Mouse (Mus musculus) forebrain, embryonic 15.5 days (tissue): ENCODE results near the gene Rab3il1. TPM values are rescaled to one million over a fixed set of nuclear protein-coding genes. Genes with fewer than 3 reads are reported as not detected.

Source experiments
- ATAC-seq: fragments of 200-750 bp; cut with Nextera tagmentation; replicated peaks from 2 replicates; pipeline ENCODE4 v1.8.0; 2017; ENCODE audit warnings: mild to moderate bottlenecking, moderate TSS enrichment, moderate library complexity
- H3K27ac ChIP-seq: fragments of 300-500 bp; sonication (generic); replicated peaks from 2 replicates; pipeline ENCODE4 v1.5.1; 2015; ENCODE audit warnings: mild to moderate bottlenecking, inconsistent platforms
- H3K27me3 ChIP-seq: fragments of 300-500 bp; sonication (generic); 2 replicates; pipeline ENCODE4 v1.6.1; 2015; ENCODE audit warnings: inconsistent platforms
- H3K36me3 ChIP-seq: fragments of 300-500 bp; sonication (generic); 2 replicates; pipeline ENCODE4 v1.6.1; 2015; ENCODE audit warnings: mild to moderate bottlenecking, inconsistent platforms
- H3K4me1 ChIP-seq: fragments of 300-500 bp; sonication (generic); 2 replicates; pipeline ENCODE4 v1.6.1; 2015; ENCODE audit warnings: inconsistent platforms
- H3K4me2 ChIP-seq: fragments of 300-500 bp; sonication (generic); replicated peaks from 2 replicates; pipeline ENCODE4 v1.6.1; 2015; ENCODE audit warnings: mild to moderate bottlenecking, inconsistent platforms
- H3K4me3 ChIP-seq: fragments of 300-500 bp; sonication (generic); 2 replicates; pipeline ENCODE4 v1.5.1; 2015; ENCODE audit warnings: mild to moderate bottlenecking, inconsistent platforms
- H3K9ac ChIP-seq: fragments of 300-500 bp; sonication (generic); replicated peaks from 2 replicates; pipeline ENCODE4 v1.6.1; 2015; ENCODE audit warnings: mild to moderate bottlenecking, inconsistent platforms
- H3K9me3 ChIP-seq: fragments of 300-500 bp; sonication (generic); 2 replicates; pipeline ENCODE4 v1.6.1; 2016; ENCODE audit warnings: inconsistent platforms
- WGBS: fragments of 180-500 bp; shearing (Covaris S2); methylation state at CpG from one replicate; pipeline ENCODE4 v1.1.7; 2015; ENCODE audit warnings: mixed read lengths; 5-methylcytosine and 5-hydroxymethylcytosine counted together
- polyA plus RNA-seq: library from polyadenylated mRNA; unstranded; fragments of >200 nt; fragmentation: Nextera tagmentation; extraction: Ambion mirVana; gene quantifications from 2 replicates; pipeline ENCODE4 v1.2.1, GENCODE M21; 2015

The Rab3il1 gene
- polyA plus RNA-seq, 1 experiment from 2014 or later: 17.9 TPM

DNA sequence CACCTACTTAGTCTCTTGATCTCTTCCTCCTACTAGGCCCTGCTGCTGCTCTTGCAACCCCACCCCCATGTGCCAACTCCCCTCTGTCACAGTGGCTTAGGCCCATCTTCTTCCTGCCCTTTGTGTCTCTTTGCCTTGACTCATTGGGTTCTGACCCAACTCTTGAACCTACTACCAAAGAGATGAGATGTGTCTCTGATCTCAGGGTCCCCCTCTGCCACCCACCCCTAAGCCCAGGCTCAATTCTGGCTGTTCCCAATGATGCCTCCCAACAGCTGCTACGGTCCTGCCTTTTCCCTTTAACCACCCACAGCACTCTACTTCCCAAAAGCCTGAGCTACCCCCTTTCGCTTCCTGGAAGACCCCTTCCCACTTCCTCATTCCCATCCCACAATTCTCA is 20.5 kb downstream of the Rab3il1 start:
- Histone ChIP-seq H3K36me3 (no peaks in the 10 kb centered on the region), H3K4me3 (no peak overlapping the region), H3K9ac (no peak overlapping the region), H3K4me1 (peaks cover 30% of the 10 kb centered on the region), H3K4me2 (no peak overlapping the region), H3K27ac (no peak overlapping the region), H3K27me3 (no peaks in the 10 kb centered on the region), H3K9me3 (no peaks in the 10 kb centered on the region)
- 88% methylated on average over 2 of the region's 2 CpGs for WGBS
- ATAC-seq: no peak

DNA sequence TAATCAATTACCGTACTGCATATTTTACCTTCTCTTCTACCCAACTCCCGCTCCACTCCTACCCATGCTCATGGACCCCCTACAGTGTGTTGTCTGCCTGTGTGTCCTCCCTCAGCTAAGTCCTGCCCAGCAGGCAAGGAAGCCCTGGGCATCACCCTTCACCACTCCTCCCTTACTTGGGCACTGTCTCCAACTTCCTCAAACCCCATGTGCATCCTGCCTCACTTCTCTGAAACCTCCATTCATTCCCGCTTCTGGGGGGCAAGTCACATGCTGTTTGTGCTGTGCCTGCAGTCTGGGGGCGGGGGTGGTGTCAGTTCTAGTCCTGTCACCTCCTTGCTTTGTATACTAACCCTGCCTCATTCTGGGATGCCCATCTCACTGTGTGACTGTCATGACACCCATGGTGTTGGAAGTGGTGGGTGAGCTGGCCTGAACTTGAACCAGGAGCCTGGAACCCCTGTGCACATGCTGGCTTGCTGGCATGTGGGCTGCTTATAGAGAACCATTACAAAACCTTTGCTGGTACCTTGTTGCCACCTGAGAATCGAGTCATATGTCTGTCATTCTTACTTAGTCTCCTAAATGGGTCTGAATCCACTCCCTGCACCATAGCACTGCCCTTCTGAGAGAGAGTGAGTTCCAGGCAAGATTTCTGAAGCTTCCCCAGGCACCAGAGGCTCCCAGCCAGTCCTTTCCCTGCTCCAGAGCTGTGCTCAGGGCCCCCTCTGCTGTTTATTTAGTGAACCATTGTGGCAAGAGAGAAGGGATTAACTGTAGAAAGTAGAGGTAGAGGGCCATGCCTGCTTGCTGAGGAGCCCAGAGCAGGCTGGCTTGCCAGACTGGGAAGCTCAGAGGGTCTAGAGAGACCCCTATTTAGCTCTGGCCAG is 21.2 kb downstream of the Rab3il1 start:
- WGBS: 68% methylated on average over 5 of the region's 5 CpGs
- peaks cover 27% of the 10 kb centered on the region for H3K4me1 ChIP-seq
- H3K9ac ChIP-seq: no peak overlapping the region
- H3K9me3 ChIP-seq: no peaks in the 10 kb centered on the region
- H3K36me3 ChIP-seq: no peaks in the 10 kb centered on the region
- no peak for ATAC-seq
- H3K27me3 ChIP-seq: no peaks in the 10 kb centered on the region
- no peak overlapping the region; the same call in 1 of the 2 replicates for H3K27ac ChIP-seq
- no peak overlapping the region for H3K4me3 ChIP-seq
- no peak overlapping the region for H3K4me2 ChIP-seq

DNA sequence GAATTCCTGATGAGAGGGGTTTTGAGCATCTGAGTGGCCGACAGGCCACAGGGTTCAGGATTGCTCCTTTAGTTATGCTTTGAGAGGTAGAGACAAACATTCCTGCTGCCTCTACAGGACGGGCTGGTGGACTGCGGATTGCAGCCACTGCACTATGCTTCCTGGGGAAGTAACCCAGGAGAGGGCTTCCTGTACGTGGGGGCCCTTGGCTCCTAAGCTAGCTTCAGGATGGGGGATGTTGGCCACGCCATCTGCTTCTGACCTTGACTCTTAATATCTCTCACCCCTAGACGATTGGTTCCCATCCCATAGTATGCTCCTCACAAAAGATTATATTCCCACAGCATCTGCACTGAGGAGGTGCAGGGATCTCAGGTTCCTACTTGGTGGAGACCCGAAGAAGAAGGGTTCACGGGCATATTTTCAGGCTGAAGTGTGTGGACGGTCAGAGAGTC is 21.9 kb downstream of the Rab3il1 start:
- Histone ChIP-seq H3K4me1 (peaks cover 20% of the 10 kb centered on the region), H3K27ac (no peak overlapping the region), H3K9ac (no peak overlapping the region), H3K4me2 (no peak overlapping the region), H3K27me3 (no peaks in the 10 kb centered on the region), H3K4me3 (no peak overlapping the region), H3K9me3 (no peaks in the 10 kb centered on the region), H3K36me3 (no peaks in the 10 kb centered on the region)
- 73% methylated on average over 9 of the region's 9 CpGs for WGBS
- no peak for ATAC-seq

DNA sequence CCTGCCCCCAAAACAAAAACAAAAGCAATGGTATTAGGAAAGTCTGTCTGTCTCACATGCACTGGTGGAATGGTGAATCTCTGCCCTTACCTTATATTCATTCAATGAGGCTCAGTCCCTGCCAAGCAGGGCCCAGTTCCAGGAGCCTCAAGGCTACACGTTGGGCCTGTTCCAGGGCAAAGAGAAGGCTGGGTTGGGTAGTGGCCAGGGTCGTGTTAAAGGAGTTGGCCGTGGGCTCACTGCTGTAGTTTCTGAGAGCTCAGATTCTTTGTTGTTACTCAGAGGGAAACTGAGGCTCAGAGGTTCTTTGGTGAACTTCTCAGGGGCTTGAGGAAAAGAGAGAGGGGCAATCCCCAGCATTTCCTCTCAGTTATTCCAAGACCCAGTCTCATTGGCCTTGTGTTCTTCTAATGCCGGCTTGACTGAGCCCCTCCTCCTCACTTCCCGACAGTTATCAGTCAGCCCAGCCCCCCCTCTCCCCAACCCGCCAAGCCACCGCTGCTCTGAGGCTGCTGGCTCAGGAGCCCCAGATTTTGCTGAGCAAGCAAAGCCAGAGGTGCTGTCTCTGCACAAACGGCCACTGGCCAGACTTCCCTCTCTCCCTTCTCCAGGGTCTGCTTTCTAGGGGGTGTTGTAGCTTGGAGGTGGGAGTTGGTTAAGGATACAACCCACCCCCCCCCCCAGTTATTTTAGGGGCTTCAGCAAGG is 23.9 kb downstream of the Rab3il1 start:
- no peaks in the 10 kb centered on the region for H3K36me3 ChIP-seq
- no peak overlapping the region for H3K9ac ChIP-seq
- no peak overlapping the region for H3K4me2 ChIP-seq
- H3K27ac ChIP-seq: peak overlapping the region; percentile 40
- 21% methylated on average over 8 of the region's 8 CpGs for WGBS
- no peaks in the 10 kb centered on the region for H3K27me3 ChIP-seq
- peaks cover 9% of the 10 kb centered on the region for H3K4me1 ChIP-seq
- peak; percentile 48 for ATAC-seq
- H3K9me3 ChIP-seq: no peaks in the 10 kb centered on the region
- no peak overlapping the region for H3K4me3 ChIP-seq

DNA sequence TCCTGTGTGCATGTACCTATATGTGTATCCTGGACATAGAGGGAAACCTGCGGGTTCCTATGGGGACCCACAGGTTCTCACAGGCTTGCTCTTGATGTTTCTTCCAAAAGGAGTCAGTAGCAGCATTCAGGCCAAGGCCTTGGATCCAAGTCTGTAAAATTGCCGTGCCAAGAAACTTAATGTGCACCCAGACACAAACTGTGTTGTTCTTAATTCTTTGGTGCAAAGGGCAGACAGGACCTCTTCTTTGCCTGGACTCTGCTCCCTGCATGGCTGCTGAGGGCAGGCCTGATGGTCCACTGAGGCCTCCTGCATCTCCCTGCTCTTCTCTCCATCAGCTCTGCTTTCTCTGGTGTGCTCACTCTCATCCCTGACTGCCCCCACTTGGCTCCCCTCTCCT is 28.3 kb downstream of the Rab3il1 start:
- peaks cover 12% of the 10 kb centered on the region for H3K4me1 ChIP-seq
- no peak overlapping the region for H3K4me3 ChIP-seq
- WGBS: 80% methylated on average over 2 of the region's 2 CpGs
- ATAC-seq: no peak
- H3K9ac ChIP-seq: no peak overlapping the region
- no peak overlapping the region for H3K4me2 ChIP-seq
- H3K9me3 ChIP-seq: no peaks in the 10 kb centered on the region
- H3K36me3 ChIP-seq: no peaks in the 10 kb centered on the region
- H3K27me3 ChIP-seq: no peaks in the 10 kb centered on the region
- H3K27ac ChIP-seq: no peak overlapping the region

DNA sequence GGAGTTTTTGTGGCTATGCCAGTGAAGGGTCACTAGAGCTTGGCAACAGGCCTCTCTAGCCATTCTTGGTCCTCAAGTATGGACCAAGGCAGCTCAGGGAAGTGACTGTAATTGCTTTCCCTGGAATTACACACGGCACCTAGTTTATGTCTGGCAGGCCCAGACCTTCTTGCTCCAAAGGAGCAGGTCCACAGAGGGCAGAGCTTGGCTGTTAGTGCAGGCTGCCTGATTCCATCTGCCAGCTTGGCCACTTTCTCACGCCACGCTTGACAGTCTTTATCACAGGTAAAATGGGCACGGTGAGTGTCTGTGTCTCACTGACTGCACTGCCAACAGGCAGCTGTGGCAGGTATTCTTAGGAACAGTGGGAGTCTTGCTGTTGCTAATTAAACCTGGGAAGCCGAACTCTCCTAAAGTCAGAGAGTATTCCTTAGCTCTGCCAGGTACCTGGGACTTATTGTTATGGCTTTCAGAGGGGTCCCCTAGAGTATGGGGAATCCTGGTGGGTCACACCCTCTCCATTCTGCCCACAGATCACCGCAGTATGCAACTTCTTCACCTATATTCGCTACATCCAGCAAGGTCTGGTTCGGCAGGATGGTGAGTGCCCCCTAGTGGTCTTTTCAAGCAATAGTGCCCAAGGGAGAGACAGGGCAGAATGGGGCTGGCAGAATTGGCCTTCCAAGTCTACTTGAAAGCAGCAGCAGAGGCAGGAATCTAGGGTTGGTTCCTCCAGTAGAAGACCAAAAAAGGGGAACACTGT is 31.9 kb downstream of the Rab3il1 start:
- Histone ChIP-seq H3K27me3 (no peaks in the 10 kb centered on the region), H3K4me2 (no peak overlapping the region), H3K4me1 (peaks cover 3% of the 10 kb centered on the region; the same call in 1 of the 2 replicates), H3K4me3 (no peak overlapping the region), H3K9me3 (no peaks in the 10 kb centered on the region), H3K36me3 (no peaks in the 10 kb centered on the region), H3K9ac (no peak overlapping the region), H3K27ac (no peak overlapping the region)
- WGBS: 29% methylated on average over 8 of the region's 8 CpGs
- ATAC-seq: peak; percentile 44

GRCm38 (mm10) chr19:10034356-10034755 is 32.9 kb downstream of the Rab3il1 start:
- Histone ChIP-seq H3K36me3 (no peaks in the 10 kb centered on the region), H3K9ac (no peak overlapping the region), H3K4me1 (peaks cover 9% of the 10 kb centered on the region), H3K9me3 (no peaks in the 10 kb centered on the region), H3K27ac (no peak overlapping the region), H3K4me2 (no peak overlapping the region), H3K4me3 (no peak overlapping the region), H3K27me3 (no peaks in the 10 kb centered on the region)
- ATAC-seq: no peak
- WGBS: 84% methylated on average over 5 of the region's 5 CpGs

GRCm38 (mm10) chr19:10034785-10035447 is 33.4 kb downstream of the Rab3il1 start:
- Histone ChIP-seq H3K9me3 (no peaks in the 10 kb centered on the region), H3K36me3 (no peaks in the 10 kb centered on the region), H3K27ac (no peak overlapping the region), H3K4me1 (peaks cover 9% of the 10 kb centered on the region), H3K4me3 (no peak overlapping the region), H3K9ac (no peak overlapping the region), H3K27me3 (no peaks in the 10 kb centered on the region), H3K4me2 (no peak overlapping the region)
- 54% methylated on average over 8 of the region's 8 CpGs for WGBS
- ATAC-seq: peak; percentile 74

GRCm38 (mm10) chr19:10037534-10037933 is 36.1 kb downstream of the Rab3il1 start:
- Histone ChIP-seq H3K36me3 (no peaks in the 10 kb centered on the region), H3K9ac (no peak overlapping the region), H3K27ac (no peak overlapping the region), H3K4me3 (no peak overlapping the region), H3K27me3 (no peaks in the 10 kb centered on the region), H3K4me1 (peaks cover 22% of the 10 kb centered on the region), H3K9me3 (no peaks in the 10 kb centered on the region), H3K4me2 (no peak overlapping the region)
- 70% methylated on average over 2 of the region's 2 CpGs for WGBS
- no peak for ATAC-seq

- 82% methylated on average over 3 of the region's 3 CpGs for WGBS
- no peaks in the 10 kb centered on the region for H3K27me3 ChIP-seq
- ATAC-seq: no peak
- H3K9ac ChIP-seq: no peak overlapping the region
- H3K4me2 ChIP-seq: no peak overlapping the region
- peaks cover 21% of the 10 kb centered on the region for H3K4me1 ChIP-seq
- H3K4me3 ChIP-seq: no peak overlapping the region
- no peak overlapping the region for H3K27ac ChIP-seq
- H3K36me3 ChIP-seq: no peaks in the 10 kb centered on the region
- H3K9me3 ChIP-seq: no peaks in the 10 kb centered on the region
Measured at GRCm38 (mm10) chr19:10038364-10038763, 36.9 kb downstream of the Rab3il1 start.

DNA sequence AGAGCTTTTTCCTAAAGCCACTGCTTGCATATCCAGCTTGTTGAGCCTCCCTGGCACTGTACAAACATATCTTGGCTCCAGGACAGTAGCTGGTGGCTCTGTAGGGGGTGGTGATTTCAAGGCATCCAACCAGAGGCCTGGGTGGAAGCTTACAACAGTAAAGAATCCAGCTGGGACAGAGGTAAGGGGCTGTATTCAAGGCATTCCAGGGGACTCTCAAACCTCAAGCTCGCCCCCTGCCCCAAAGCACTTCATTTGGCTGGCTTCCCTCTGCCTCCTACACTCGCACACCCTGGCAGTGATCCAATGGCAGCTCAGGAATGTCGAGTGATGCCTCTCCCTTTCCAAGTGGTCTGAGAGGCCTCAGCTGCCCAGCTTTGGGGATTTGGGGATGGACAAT is 37.4 kb downstream of the Rab3il1 start:
- no peak overlapping the region for H3K9ac ChIP-seq
- no peak overlapping the region for H3K4me3 ChIP-seq
- peaks cover 19% of the 10 kb centered on the region for H3K4me1 ChIP-seq
- H3K4me2 ChIP-seq: no peak overlapping the region
- no peaks in the 10 kb centered on the region for H3K9me3 ChIP-seq
- ATAC-seq: no peak
- H3K36me3 ChIP-seq: no peaks in the 10 kb centered on the region
- 4% methylated on average over 3 of the region's 3 CpGs for WGBS
- H3K27ac ChIP-seq: no peak overlapping the region
- H3K27me3 ChIP-seq: no peaks in the 10 kb centered on the region
